Mouse (Mus musculus) cerebellum, postnatal 4 days (tissue): ENCODE measurements around the gene Mark1.
A peak's percentile ranks its signal among the peaks of the same experiment; 100 is the strongest.

Experiments used
- DNase-seq, 2 experiments: peaks; one replicate each; pipeline ENCODE4 v3.0.0; 2022; ENCODE audit warnings: low spot score in 2 of 2, mixed read lengths in 1 of 2

Gene Mark1

DNA sequence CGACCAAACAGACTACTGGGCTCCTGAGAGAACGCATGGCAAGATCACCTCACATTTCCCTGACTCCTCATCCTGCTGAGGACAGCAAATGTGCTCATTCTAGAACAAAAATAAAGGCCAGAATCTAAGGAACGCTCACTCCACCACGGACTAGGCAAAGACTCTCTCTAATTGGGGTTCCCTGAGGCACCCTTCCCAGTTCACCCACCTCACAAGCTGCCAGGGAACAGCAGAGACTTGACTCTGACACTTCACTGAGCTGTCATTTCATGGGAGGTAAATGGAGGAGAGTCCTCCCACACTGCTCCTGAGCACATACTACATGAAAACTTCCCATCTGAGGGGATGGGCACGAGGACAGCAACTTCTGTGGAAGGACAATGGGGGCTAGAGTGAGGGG, 37.5 kb downstream of the Mark1 start:
- DNase-seq: no peak

DNA sequence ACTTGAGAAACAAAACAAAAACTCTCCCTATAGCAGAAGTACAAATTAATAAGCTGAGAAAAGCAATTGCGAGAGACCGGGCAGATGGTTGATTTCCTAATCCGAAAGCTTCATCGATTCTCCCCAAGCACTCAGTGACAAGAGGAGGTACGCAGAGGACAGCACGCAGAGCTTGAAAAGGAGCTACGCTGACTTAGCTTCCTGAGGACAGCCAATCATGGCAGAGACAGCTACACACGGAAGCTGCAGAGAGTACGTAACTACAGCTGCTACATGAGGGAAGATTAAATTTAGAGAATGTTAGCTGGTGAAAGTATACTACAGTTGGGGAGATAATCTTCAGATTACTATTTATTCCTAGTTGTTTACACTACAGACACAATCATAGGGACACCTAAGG, 40.6 kb downstream of the Mark1 start:
- no peak for DNase-seq

DNA sequence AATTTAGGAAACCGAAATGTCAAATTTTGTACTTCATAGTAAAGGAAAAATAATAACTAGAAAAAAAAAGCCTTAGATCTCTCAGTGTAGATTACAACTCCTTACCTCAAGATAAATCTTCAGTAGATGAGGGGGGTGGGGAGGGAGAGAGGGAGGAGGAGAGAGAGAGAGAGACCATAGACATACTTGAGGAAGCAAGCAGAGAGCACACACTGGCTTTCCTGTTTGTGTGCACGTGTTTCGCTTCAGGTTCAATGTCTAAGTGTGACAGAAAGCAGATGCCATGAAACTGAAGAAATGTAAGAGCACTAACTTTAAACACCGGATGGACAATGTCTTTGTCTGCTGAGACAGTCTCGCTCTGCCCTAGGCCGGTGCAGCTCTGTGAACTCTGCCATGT, 41.0 kb downstream of the Mark1 start:
- no peak for DNase-seq

DNA sequence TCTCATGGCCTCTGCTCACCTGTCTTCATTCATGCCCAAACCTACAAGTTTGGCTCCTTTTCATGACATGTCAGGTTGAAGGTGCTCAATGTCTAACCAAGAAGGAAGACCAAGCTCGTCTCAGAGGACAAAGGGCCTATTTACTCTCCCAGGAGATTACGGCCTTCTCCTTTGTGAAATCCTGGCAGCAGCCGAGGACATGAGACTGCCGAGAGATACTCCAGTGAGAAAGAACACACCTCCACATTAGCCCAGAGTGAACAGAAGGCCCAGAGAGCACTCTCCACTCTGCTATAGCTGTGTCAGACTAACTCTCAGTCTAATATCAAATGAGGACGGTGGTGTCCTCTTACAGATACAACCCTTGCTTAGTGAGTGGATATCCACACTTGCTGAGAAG, 47.6 kb downstream of the Mark1 start:
- DNase-seq: no peak

DNA sequence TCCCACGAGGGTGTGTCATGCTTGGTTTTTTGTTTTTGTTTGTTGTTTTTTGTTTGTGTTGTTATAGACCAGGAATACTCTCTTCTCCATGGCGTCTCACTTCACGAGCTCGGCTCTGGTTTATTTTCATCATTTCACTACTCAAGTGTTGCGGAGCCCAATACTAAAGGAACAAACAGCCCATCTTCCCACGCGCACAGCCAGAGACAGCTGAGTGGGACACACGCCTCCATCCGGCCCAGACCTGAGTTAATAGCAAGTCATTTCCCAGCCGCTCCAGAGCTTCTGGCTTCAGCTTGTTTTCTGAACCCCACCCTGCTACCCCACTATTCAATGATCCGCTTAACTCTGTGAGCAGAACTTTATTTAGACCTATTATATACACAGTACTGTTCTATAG, 48.3 kb downstream of the Mark1 start:
- DNase-seq: no peak

DNA sequence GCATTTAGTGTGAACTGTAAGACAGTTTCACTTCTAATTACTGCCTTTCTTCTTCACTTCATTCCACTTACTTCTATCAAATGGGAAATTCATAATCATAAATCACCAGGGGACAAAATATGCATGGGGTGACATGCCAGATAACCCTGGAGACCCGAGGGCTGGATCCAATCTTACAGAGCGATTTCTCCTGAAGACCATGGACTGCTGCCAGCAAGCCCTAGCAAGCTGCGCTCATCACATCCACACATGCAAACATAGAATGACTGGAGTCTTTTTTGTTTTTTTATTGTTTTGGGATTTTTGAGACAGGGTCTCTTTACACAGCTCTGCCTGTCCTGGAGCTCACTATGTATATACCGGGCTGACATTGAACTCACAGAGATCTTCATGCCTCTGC, 61.3 kb downstream of the Mark1 start:
- no peak for DNase-seq

DNA sequence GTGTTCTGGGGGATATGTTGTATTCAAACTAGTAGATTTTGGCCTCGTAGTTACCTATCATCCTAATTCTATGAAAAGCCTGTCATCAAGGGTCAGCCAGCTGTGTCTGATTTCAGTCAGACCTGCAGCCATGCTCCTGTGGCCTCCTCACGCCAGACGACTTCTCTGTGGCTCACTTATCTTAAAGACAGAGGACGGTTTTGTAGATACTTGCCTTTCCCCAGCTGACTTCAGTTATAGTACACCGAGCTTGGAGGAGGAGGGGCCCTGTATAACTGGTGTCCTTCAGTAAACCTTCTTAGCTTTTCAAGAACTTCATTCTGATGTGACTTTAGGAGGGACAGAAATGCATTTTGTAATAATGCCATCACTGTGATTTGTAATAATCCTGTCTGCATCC, 63.4 kb downstream of the Mark1 start:
- DNase-seq: no peak

DNA sequence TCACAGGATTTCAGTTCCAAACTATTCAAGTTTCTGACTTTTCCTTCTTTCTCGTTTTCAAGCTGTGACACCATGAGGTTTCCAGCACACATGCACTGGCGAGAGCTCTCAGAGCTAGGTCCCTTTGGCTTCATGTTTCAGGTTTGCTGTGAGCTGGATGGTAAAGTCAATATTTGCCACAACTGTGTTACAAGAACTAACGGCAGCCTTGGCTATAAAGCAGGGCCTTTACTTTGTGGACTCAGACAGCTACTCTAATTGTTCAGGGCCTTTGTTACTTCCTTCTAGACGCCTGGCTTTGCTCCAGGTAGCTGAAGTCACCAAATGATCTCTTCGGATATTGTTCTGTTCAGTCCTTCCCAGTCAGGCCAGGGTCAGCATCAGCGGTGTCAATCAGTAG, 63.9 kb downstream of the Mark1 start:
- no peak for DNase-seq

DNA sequence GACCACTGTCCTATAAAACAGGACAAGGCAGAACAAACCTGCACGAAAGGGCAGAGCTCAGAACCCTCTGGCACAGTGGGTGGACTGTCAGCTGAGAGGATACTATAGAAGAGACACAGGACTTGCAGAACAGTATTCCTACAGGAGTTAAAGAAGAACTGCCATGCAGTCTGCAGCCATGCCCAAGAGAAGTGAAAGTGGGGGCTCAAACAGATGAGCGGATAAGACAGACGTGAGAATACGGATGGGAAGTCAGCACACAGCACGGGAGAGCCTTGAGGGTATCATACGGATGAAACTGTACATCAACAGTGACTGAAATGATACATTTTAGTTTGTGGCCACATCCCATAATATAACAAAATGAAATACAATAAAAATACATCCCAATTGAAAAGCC, 68.3 kb downstream of the Mark1 start:
- no peak for DNase-seq

DNA sequence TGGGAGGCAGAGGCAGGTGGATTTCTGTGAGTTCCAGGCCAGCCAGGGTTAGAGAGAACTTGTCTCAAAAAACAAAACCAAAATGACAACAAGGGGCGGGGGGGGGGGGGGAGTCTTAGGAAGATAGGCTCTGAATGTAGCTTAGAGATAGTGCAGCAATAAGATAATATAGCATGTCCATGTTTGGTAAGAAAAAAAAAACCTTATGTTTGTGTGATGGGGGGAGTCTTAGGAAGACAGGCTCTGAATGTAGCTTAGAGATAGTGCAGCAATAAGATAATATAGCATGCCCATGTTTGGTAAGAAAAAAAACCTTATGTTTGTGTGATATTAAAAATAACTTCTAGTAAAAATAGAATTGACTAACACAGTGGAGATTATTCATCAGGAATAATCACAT, 71.0 kb downstream of the Mark1 start:
- no peak for DNase-seq

DNA sequence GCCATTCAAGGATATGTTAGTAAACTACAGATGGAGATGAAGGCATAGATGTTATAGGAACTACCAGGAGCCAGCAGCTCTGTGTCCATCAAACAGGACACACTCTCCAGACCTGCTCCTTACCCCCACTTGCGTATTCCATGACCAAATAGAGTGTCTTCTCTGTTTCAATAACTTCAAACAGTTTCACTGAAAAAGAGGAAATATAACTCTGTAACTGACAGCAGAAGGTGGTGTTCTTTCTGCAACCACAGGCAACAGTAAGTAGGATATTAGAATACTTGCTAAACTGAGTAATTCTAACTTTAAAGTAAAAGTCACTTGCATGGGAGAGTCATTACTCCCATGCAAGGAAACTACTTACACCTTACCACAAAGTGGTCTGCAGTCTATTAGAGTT, 71.5 kb downstream of the Mark1 start:
- no peak for DNase-seq

DNA sequence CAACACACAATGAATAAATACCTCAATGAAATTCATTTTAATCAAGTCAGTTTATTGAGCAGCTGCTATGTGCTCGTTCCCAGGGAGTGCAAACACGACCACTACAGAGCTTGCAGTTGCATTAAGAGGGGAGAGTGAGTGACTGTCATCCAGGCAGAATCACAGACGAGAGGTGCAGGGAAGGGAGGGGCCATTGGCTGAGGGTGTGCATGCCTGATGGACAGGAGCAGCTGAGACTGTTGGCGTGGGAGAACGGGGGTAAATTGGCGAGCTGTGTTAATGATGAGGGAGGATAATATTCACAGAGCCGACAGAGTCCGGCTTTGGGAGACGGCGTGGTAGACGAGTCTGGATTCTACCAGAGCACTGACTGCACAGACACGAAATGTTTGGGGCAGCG, 76.5 kb downstream of the Mark1 start:
- DNase-seq: no peak

DNA sequence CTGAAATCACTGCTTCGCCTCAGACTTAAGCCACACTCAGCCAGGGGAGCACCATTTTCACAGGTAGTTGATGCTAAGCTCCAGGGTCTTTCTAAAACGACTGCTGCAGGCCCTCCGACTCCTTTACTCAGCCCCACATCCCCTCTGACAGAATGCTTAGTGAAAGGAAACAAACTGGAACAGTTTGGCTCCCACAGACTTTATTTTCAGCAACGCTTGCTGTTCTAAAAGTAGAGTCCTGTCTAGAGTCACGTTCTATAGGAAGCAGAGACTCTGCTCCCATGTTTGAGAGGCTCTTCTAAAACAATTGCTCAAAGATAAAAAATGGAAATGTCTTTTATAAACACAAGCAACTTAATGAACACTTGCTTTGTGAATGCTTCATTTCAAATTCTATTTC, 79.3 kb downstream of the Mark1 start:
- no peak for DNase-seq

DNA sequence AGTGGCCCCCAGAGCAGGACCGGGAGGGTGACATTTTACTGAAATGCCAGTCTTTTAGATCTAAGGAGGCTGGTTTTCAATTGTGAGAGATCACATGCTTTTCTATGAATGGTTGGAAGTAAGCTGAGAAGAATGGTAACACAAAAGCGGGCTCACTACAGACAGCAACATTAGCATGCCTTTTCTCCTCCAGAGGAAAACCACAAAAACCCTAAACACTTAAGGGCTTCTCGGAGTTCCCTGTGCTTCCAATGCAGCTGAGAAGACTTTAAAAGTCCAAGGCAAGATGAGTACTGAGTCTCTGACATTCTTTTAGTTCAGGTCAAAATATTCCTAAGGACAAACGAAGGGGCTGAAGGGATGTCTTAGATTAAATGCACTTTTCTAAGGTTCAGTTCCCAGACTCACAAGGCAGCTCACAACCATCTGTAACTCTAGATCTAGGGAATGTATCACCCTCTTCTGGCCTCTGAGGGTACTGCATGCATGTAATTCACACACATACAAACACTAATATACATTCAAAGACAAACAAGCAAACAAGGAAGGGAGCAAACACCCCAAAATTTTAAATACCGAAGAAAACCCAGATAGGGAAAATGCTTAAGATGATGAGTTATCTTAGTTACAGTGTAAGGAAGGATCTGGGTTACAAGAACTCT, 81.0 kb downstream of the Mark1 start:
- no peak for DNase-seq

DNA sequence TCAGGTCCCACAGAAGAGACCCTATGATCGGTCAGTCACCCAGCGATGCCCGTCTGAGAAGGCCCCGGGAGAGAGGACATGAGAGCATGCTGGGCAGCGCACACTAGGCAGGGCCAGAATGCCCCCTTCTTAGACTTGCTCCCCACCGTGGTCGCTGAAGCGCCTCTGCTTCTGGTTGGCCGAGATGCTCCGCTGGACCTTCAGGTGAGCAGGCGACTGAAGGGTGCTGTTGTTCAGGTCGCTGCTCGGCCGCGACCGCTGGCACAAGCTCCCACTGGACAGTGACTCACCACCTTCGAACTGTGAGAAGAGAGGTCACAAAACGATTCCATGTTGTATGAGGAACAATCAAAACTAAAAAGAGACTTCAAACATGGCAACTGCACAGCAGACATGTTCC, 87.0 kb downstream of the Mark1 start:
- no peak for DNase-seq

DNA sequence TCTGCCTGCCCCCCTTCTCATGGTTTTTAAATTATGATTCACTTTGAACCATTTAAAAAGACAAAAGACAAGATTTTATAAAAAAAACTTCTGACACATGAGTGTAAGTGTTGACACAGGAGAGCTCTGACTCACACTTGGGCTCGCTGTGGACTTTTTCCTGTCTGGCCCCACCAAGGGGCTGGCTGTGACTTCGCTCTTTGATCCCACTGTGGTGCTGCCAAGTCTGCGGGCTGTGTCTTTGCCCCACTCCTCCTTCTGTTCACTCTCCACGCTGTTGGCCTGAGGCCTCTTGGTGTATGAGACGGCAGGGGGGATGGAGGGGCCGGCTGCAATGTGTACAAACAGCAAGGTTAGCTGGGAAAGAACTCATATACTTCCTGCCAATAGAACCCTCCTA, 87.5 kb downstream of the Mark1 start:
- no peak for DNase-seq

DNA sequence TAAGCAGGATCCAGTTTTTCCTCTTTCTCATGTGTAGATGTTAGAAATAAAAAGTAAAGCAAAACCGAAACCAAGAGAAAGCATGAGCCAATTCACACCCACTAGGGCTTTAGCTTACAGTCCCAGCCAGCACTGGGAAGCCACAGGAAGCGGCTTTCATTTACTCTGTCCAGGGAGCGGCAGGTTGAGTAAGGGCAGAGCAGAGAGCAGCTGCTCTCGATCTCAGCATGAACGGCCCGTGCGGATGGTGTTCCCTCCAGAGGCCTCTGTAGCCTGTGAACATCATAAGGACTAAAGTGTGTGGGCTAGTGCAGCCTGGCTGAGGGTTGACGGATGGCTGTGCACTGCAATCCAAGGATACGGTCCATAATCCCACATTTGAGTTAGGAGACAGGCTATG, 90.8 kb downstream of the Mark1 start:
- no peak for DNase-seq

DNA sequence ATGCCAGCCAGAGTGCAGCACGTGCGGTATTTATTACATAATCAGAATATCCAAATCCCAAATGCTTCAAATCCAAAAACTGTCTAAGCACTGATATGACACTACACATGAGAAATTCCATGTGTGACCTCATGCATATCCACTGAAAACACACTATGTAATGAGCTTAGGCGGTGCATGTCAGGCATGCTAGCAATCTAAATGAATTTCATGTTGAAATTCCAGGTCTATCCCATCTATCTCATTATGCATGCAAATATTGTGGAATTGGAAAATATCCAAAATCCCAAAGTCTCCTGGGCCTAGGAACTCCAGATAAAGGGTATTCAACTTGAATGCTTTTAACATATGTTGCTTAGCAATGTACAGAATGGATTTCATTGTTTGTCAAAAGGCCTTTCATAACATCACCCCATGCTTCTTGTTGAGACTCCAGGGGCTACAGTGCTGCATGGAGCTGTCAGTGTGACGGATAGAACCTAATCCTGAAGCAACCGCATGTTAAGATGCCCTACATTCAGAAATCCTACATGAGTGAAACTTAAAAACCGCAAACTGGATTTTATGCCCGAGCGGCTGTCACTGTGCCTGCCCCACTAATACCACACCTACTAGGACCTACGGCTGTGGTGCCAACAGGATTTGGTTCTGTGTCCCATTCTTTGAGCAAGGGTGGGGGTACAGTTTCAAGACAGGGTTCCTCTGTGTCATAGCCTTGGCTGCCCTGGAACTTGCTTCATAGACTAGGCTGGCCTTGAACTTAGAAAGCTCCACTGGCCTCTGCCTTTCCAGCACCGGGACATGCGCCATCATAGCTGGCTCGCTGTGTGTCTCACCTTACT, 93.2 kb downstream of the Mark1 start:
- DNase-seq: no peak

DNA sequence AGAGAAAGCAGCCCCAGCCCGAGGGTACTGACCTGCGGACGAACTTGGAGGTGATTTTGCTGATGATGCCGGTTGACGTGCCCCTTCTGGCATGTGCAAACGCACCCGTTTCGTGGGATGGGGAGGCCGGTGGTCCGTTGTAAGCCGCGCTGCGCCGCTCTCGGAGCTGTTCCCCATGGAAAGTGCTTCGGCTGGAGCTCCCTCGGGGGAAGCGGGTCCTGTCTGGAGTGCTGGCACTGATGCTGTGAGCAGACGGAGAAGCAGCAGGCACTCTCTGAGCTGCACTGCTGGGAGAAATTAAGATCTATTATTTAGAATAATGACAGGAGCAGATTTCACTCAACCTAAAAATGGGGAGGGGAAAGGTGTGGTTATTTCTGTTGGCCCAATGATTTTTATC, 94.0 kb downstream of the Mark1 start:
- DNase-seq: peak in 1 of 2 experiments; percentile 63

DNA sequence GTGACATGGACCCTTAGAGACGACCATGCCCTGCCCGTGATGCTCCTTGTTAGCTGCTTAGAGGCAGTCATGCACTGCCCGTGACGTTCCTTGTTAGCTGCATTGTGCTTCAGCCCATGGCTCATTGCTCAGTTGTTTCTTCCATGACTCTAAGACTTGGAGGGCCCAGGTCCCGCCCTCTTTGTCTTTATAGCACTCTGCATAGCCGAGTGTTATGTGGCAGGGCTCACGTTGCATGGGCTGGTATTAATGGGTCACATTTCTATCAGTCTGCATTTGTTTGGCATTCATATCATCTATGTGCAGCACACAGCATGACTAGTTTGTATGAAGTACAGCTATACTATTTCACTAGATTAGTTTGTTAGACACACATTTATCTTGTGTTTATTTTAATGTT, 95.7 kb downstream of the Mark1 start:
- DNase-seq: no peak

DNA sequence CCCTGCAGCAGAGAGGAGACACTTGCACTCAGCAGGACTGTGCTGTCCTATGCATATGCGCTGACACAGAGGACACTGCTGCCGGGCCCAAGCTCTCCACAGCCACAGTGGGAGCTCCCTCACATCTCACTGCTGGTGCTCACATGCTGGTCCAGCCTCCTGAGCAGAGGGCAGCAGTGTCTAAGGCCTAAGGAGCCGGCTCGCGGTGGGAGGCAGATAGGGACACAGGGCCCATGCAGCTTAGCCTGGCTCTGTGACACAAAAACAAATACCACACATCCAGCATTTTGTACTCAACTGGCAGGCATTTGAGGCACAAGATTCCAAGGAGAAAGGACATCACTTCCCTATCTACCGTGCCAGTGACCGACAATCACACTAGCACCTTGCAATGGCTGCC, 96.5 kb downstream of the Mark1 start:
- no peak for DNase-seq

DNA sequence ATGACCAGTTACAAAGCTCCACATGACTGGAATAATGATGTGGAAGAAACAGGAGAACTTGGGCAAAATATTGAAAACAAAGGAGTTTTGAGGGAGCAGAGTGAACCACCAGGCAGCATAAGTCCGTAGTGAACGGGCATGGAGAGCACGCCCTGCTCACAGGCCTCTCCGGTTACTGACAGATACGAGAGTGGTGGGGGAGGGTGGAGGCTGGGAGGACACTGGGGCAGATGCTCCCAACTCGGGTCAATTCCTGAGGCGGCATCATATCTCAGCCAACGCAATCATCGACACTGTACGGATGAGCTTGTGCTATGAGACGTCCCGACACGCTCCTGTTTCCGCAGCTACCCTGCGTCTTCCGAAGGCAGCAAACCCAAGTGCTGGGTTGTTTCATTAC, 102.0 kb downstream of the Mark1 start:
- no peak for DNase-seq

DNA sequence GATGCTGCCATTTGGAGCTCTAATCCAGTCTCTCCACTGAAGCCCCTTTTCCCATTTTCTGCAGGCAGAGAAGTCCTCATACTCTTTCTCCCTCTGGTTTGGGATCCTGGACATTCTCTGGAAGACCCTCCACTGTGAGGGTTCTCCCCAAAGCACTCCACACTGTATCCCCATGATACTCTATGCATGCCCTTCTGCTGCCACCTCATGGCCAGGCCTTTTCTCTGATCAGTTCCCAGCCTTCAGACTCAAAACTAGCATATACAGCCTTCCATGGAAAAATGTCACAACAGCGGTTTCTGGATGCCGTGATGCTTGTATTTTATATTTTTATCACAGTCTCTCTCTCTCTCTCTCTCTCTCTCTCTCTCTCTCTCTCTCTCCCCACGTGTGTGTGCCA, 107.4 kb downstream of the Mark1 start:
- DNase-seq: no peak

DNA sequence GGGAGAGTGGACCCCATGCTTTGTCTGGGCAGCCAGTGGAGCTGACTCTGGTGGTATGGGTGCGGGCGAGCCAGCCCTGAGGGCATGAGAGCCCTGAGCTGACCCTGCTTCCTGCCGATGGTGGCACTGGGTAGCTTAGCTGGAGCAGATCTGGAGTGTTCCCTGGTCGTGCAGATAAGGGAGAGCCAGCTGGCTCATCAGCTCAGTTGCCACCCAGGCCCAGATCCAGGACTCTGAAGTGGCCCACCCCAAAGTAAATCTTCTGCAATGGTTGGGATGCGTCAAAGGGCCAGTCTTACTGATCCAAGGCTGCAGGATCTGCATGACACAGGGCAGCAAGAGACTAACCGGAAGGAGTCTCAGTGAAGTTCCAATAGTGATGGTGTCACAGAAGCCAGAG, 109.9 kb downstream of the Mark1 start:
- no peak for DNase-seq
